Mouse (Mus musculus) layer of hippocampus, adult 11-12 months (tissue): ENCODE data around the gene Usp49.

Experiments used
- DNase-seq: peaks from one replicate; pipeline ENCODE4 v3.0.0; 2022; ENCODE audit warnings: low spot score

Usp49 gene

DNA sequence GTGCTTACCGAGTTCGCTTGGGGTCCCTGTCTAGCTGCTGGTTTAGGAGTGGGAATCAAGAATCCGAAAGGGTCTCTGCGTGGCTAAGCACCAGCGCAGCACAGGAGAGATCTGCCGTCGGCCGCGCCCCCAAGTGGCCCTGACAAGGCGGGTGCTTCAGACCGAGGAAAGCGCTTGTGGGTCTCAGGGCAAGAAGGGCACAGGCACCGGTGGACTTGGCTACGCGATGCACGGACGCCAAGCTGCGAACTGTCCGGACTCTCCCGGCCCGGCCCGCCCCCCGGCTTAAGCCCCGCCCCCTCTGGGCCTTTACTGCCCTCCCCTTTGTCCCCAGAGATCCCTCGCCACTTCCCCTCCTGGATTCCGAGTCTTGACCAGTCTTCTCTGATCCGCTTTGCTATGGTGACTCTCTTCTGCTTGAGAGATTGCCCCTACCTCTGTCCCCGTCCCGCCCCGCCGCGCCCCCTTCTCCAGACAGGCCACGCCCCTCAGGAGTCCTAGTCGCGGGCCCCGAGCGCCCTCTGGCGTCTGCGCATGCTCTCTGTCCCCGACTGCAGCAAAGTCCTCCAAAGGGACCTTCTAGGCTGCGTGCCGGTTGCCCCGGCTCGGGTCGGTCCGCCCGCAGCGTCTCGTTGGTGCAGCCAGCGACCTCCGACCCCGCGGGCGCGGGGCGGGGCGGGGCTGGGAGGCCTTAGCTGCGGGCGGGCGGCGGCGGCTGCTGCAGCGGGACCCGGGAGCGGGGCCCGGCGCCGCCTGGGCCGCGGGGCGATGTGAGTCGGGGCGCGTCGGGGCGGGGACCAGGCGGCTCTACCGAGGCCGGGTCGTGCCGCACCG is 64.2 kb downstream of the Usp49 start, which contains the start of gene Prickle4:
TSS of gene Prickle4 (minus strand) at position 234 of the 834 bp plus-strand sequence.
- DNase-seq, result peak; percentile 98

DNA sequence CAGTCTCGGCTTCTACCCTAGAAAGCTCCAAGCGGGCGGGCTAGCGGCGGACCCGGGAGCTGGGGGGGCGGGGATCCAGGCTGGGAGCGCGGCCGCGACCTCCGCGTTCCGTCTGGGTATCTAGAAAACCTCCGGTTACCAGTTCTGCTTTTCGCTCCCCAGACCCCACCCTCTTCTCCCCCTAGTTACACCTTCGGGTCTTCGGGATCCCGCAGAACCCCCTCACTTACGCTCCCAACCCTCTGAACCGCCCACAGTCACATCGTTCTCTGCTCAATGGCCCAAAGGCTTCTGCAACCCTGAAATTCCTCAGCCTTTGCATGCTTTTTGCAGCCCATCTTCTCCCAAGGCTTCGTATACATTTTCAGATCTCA is 64.8 kb downstream of the Usp49 start:
- no peak for DNase-seq

DNA sequence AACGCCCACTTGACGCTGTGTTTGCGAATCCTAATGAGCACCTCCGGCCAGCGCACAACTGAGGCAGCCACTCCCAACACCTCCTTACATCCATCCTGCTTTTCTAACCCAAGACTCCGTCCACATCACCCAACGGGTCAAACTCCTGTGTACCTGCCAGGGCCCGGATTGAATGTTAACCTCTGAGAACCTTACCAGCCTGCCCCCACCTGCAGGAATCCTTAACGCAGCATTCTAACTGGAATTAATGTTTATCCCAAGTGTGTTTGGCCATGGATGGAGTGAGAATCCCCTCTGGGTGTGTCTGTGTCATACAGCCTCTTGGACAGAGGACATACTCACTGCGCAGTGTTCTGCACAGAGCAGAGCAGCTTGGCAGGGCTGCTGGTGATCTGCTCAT is 67.7 kb downstream of the Usp49 start:
- DNase-seq, result no peak

DNA sequence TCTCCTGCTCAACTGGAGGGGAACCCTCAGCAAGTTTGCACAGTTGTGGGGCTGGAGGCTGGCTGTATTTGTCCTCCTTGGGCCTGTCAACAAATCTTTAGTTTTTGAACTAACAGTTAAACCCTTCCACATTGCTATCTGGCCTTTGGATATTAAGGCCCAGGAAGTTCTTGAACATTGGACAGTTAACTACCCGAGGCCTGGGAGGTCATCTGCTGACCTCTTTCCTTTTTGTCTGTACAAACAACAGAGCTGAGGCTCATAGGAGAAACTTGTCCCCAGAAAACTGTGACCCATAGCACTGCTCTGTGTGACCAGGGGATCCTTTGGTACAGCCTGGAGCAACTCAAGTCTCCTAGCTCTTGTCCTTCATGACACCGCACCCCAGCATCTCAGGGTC is 68.6 kb downstream of the Usp49 start:
- no peak for DNase-seq

DNA sequence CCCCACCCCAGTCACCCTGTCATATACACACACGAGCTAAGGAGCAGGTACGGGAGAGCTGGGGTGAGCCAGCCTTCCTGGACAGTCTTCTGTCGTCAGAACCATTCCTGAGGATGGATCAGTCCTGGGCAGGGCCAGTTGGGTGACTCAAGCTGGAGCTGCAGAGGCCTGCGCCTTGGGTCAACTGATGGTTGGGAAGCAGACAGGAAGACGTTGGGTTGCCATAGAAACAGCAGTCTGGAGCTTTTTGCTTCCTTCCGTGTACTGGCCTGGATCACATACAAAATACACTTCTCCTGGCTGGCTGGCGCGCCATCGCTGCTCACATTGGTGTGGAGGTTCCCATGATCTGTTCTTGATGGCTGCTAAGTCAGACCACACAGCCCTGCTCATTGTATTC is 71.3 kb downstream of the Usp49 start:
- DNase-seq, result no peak

DNA sequence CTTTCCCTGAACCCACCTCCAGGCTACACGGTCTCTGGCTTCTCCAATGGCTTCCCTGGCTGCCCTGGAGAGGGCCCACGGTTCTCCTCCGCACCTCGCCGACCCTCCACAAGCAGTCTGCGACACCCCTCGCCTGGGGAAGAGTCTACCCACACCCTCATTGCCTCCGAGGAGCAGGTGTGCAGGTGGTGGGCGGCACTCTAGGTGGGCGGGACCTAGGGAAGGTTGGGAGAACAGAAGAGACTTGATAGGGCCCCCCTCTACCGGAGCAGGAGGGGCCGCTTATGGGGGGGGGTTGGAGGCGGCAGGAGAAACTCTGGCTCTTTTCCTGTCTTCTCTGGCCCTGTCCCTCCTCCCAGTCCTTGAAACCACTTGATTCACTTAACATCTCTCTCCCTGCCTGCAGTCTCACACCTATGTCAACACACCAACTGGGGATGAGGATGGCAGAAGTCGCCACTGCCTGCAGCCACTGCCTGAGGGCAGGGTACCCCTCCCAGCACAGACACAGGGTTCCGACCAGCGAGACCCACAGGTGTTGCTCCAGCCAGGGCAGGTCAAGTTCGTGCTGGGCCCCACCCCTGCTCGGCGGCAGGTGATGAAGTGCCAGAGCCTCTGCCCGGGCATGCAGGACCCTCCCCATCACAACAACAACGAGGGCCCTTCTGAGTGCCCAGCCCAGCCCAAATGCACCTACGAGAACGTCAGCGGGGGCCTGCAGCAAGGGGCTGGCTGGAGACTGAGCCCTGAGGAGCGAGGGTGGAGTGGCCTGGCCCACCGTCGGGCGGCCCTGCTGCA is 72.3 kb downstream of the Usp49 start:
- DNase-seq, result no peak

DNA sequence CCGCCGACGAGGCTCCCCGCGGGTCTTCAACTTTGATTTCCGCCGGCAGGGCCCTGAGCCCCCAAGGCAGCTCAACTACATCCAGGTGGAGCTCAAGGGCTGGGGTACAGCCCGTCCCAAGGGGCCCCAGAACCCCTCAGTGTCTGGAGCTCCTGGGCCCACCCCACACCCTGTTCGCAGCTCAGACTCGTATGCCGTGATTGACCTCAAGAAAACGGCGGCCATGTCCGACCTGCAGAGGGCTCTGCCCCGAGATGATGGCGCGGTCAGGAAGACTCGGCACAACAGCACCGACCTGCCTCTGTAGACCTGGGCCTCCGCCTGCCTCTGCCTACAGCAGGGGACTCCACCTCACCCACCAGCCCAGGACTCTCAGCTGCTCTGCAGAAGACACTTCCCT is 73.1 kb downstream of the Usp49 start:
- no peak for DNase-seq

DNA sequence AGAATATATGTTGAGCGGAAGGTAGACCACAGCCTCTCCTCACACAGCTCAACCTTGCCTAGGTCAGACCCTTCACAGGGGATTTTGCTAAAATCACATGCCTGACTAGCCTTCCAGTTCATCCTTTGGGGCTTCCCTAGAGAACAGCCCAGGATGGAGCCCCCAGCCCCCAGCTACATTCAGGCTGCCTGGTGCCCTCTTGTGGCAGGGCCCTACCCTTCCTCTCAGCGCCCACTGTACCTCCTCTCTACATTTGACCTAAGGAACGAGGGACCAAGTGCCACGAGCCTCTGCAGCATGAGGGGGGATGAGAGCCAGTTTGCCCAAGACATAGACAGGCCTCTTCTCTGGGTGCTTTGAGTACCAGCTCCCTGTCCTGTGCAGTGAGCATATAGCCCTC is 74.2 kb downstream of the Usp49 start:
- no peak for DNase-seq

DNA sequence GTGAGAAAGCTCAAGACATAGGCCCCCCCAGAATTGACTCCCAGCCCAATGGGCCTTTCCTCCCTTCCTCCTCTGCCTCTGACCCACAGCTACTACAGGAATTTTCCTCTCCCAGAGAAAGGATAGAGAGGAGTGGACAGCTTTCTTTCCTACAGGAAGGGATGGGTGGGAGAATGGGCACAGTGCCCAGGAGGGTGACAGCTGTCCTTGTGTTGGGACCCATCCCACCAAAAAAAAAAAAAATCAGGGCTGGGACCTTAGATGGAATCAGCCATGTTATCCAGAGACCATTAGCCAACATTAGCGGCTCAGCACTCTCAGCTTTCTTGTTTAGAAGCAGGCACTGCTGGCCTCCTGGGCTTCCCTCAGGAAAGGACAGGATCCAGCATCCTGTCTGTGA is 75.7 kb downstream of the Usp49 start:
- DNase-seq, result no peak

DNA sequence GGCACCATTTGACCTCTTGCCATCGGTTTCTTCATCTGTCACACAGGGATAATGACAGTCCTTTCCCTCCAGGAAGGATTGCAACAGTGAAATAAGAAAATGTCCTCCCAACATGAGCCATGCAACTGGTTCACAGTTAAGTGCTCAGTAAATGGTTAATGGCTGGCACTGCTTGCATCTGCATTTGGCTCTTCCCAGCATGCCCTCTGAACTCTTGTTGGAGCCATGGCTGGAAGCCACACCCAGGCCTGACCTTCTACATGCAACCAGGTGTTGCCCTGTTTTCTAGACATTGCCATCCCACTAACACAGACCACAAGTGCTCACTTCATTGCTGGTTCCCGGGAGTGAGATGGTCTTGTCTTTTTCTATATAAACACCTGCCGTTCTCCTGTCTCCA is 77.5 kb downstream of the Usp49 start:
- DNase-seq, result no peak

DNA sequence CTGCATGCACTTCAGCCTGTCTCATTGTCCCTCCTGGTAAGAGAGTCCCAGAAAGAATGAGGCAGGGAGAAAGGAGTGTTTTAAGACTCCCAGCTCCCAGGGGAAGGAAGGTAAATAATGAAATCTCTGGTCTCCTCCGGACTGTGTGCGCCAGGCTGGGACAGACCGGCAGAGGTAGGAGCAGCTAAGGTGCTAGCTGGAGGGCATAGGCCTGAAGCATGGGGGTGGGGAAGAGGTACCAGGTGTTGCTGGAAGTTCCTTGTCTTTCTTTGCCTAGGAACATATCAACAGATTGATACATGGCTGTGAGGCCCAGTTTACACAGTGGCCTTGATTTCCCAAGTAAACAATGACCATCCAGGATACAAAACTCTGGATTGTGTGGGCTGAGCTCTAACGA is 78.5 kb downstream of the Usp49 start:
- DNase-seq, result no peak

DNA sequence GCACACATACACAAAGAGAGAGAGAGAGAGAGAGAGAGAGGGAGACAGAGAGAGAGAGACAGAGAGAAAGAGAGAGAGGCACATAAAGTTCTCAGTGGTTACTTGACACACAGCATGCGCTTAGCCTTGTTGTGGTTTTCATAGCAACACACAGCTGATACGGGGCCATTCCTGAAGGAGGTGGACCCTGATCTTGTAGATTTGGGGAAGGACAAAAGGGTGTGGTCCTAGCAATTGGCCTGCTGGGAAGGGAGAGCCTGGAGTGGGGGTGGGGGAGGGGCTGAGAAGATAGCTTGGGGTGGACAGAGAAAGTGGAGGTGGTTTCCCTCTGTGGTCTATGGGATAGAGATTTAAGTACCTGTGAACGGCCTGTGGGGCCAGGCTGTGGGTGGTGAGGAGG is 79.5 kb downstream of the Usp49 start:
- no peak for DNase-seq

DNA sequence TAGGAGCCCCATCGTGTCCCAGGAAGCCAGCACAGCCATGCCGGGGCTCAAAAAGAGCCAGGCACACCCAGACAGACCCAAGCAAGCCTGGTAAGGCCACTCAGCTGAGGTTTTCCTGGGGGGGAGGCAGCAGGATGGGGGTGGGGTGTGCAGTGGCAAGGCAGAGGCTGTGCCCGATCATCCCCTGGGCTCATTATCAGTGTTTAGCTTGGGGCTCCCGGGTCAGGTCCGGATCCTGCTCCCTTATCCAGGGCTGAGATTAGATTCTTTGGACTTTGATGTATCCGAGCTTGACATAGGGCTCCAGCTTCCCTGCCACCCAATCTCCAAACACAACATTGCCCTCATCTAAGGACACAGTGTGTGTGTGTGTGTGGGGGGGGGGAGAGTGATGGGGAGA is 81.4 kb downstream of the Usp49 start:
- no peak for DNase-seq

DNA sequence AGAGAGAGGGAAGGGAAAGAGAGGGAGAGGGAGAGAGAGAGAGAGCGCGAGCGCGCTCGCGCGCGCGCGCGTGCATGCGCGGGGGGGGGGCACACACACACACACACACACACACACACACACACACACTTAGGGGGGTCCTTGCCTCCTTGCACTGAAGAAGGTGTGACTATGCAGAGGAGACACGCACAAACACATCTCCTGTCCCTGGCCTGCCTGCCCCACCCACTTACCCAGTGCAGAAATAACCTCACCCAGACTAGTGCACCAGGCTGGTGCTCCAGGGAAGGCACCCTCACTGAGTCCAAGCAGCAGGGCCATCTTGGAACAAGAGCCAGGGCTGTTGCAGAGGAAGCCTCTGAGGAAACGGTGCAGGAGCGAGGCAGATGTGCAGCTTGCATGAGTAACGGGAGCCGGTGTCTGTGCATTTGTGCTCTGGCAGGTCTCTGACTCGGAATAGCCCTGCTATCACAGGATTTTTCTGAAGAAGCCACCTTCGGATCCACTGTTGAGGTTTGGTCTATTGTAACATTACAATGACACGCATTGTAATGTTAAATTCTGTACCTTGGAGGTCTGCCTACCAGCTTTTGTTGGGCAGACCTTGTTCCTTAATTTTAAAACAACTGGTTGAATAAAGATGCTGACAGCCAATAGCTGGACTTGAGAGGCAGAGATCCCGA is 82.5 kb downstream of the Usp49 start:
- no peak for DNase-seq

DNA sequence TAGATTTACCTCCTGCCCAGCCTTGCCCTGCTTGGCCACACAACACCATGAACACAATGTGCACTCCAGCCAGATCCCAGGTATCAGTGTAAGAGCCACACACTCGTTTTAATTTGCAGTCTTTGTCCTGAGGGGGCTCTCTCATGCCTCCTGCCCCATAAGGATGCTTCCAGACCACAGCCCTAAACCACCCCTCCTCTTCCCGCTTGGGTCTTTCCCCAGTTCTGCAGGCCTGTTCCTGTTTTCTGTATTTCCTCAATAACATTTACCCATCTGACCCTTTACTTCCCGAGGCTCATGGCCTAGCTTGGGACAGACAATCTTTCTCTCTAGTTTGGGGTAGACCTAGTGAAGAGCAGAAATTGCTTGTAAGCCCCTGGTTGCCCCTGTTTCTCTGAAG is 84.5 kb downstream of the Usp49 start:
- no peak for DNase-seq

DNA sequence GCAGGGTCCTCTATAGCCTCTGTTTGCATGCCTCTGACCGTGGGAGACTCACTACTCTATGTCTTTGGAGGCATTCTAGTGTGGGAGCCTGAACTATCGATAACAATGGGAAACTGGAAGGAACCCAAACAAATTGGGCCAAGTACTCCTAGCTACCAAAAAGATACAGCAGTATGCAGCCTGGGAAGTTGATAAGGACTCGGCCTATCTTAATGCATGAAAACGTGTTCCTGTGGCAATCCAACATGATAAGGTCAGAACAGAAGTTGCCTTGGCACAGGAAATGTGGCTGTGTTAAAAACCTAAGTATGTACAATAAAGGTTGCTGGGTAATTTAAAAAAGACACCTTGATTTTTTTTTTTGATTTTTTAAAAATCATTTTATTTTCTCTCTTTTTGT is 90.7 kb downstream of the Usp49 start:
- DNase-seq, result no peak

DNA sequence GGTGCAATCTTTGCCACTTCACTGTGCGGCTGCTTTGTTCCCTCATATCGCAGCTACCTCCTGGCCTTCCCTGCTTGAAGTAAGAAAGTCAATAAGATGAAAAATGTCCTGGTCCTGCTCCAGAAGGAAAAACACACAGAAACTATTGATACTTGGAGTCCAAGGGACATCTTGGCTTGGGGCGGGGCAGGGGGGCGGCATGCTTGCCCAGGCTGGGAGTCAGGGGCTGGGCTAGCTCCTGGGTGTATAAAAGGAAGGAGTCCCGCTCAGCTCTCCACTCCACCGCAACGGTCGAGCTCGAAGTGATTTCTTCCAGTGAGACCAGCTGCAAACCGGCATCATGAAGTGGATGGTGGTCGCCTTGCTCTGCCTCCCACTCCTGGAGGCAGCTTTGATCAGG is 96.1 kb downstream of the Usp49 start, which contains the start of gene Pgc:
TSS of gene Pgc (plus strand) at position 277 of the 400 bp plus-strand sequence.
- no peak for DNase-seq

DNA sequence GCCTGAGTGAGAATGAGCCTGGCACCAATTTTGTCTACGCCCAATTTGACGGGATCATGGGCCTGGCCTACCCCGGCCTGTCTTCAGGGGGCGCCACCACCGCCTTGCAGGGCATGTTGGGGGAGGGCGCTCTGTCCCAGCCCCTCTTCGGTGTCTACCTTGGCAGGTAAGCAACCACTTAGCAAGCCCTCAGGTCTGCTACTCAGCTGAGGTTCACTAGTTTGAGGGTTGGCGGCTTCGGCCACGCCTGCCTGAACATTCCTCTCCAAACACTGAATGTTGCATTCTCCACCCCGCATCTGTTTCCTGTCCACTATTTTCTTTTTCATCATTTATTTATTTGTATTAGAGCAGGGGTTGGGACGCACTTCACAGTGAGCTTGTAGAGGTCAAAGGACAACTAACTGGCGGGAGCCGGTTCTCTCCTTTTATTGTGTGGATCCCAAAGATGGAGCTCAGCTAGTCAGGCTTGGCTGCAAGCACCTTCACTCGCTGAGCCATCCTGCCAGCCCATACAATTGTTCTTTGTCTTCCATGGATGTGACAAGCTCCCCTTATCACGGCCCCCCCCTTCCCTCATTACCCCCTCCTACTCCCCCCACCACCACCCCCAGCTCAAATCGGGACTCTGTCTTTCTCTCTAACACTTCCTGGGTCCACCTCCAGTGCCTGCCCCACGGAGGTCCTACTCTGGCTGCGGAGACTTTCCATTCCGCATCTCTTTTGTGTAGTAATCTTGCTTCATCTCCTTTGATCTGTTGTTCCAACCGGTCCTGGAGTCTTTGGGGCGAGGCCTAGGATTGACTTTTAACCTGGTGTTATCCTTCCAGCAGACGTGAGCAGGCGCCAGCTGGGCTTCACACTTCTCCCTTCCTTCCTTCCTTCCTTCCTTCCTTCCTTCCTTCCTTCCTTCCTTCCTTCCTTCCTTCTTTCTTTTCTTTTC is 100.4 kb downstream of the Usp49 start:
- DNase-seq, result no peak

DNA sequence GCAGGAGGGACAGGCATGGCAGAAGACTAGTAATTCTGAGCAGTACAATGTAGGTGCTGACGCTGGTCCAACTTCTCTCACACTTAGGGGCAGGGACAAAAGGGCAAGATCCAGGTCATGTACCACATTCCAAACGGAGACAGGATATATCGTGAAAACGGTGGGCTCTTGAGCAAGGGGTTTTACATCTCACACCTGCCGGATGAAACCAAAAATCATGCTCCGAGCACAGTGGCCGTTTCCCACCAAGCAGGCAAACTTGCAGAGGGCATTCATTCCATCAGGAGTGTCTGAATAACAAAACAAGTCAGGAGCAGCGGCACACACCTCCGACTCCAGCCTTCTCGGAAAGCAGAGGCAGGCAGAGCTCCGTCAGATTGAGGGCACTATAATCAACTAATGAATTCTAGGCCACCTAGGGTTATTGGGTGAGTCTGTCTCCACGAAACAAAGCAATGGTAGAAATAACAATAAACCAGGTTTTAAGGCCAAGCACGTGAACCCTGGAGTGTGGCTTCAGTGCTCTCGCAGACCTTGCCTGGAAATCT is 105.1 kb downstream of the Usp49 start:
- DNase-seq, result no peak
